Mouse (Mus musculus) heart, adult 11 months (tissue): ENCODE measurements around the gene 1810049J17Rik.

Experiments
- DNase-seq: peaks from one replicate; pipeline ENCODE4 v3.0.0; 2022

The 1810049J17Rik gene

GRCm38 (mm10) chr15:12346916-12347315 is 25.2 kb upstream of the 1810049J17Rik start:
- peak; percentile 84 for DNase-seq

GRCm38 (mm10) chr15:12341401-12341758 is 19.7 kb upstream of the 1810049J17Rik start:
- peak; percentile 71 for DNase-seq

GRCm38 (mm10) chr15:12340536-12341400 is 19.1 kb upstream of the 1810049J17Rik start:
- DNase-seq = peak; percentile 55

- DNase-seq = peak; percentile 8
These were observed 16.1 kb upstream of the 1810049J17Rik start for GRCm38 (mm10) chr15:12337779-12338137.

GRCm38 (mm10) chr15:12337030-12337778 is 15.5 kb upstream of the 1810049J17Rik start:
- DNase-seq = peak; percentile 87

GRCm38 (mm10) chr15:12334381-12334780 is 12.7 kb upstream of the 1810049J17Rik start:
- peak; percentile 76 for DNase-seq

- DNase-seq = peak; percentile 91
These were observed 9.6 kb upstream of the 1810049J17Rik start for GRCm38 (mm10) chr15:12331300-12331699.

GRCm38 (mm10) chr15:12330892-12331291 is 9.2 kb upstream of the 1810049J17Rik start:
- peak; percentile 87 for DNase-seq

GRCm38 (mm10) chr15:12330389-12330788 is 8.7 kb upstream of the 1810049J17Rik start:
- DNase-seq = peak; percentile 51

- peak; percentile 89 for DNase-seq
These were observed 2.6 kb upstream of the 1810049J17Rik start for GRCm38 (mm10) chr15:12324326-12324725.

- peak; percentile 65 for DNase-seq
These were observed 1.1 kb upstream of the 1810049J17Rik start for GRCm38 (mm10) chr15:12322676-12323402.

GRCm38 (mm10) chr15:12321091-12321787 is 460 bp downstream of the 1810049J17Rik start, which contains the start of gene Golph3:
Gene Golph3, plus strand, starts transcription at chr15:12321450.
- peak; percentile 100 for DNase-seq

GRCm38 (mm10) chr15:12320441-12321090 is 1.1 kb downstream of the 1810049J17Rik start:
- peak; percentile 72 for DNase-seq

- peak; percentile 88 for DNase-seq
These were observed 1.8 kb downstream of the 1810049J17Rik start for GRCm38 (mm10) chr15:12319889-12320288.

GRCm38 (mm10) chr15:12318451-12318850 is 3.2 kb downstream of the 1810049J17Rik start:
- peak; percentile 94 for DNase-seq

GRCm38 (mm10) chr15:12317290-12317689 is 4.4 kb downstream of the 1810049J17Rik start:
- DNase-seq = no peak

GRCm38 (mm10) chr15:12315996-12316395 is 5.7 kb downstream of the 1810049J17Rik start:
- no peak for DNase-seq

- no peak for DNase-seq
These were observed 7.1 kb downstream of the 1810049J17Rik start for GRCm38 (mm10) chr15:12314584-12314983.

GRCm38 (mm10) chr15:12313255-12313654 is 8.4 kb downstream of the 1810049J17Rik start:
- peak; percentile 95 for DNase-seq

- DNase-seq = no peak
These were observed 10.2 kb downstream of the 1810049J17Rik start for GRCm38 (mm10) chr15:12311465-12311864.

- DNase-seq = no peak
These were observed 11.0 kb downstream of the 1810049J17Rik start for GRCm38 (mm10) chr15:12310676-12311075.

GRCm38 (mm10) chr15:12308539-12308938 is 13.2 kb downstream of the 1810049J17Rik start:
- DNase-seq = peak; percentile 63
